Mouse (Mus musculus): ENCODE data around the gene Spsb4. TPM values are rescaled to one million over a fixed set of nuclear protein-coding genes. Genes with fewer than 3 reads are reported as not detected.

Gene Spsb4
- 13.7 and 16.6 TPM in 2 replicates for polyA plus RNA-seq (2014; fragmentation: Nextera tagmentation; extraction: Ambion mirVana)

GRCm38 (mm10) chr9:97018677-97019147 is at the start of gene Spsb4:
Spsb4 (minus strand) TSS chr9:97018843.
- ATAC-seq (ENCODE audit: insufficient read depth): peak; percentile 96
- H3K9me3 ChIP-seq (ENCODE audit: low read depth, low read length): no peaks in the 10 kb centered on the region
- peaks cover 4% of the 10 kb centered on the region; the same call in 1 of the 2 replicates for H3K27me3 ChIP-seq (ENCODE audit: insufficient read depth, low read length)
- peak within 1 kb of the TSS; percentile 75 for H3K9ac ChIP-seq
- no peaks in the 10 kb centered on the region for H3K36me3 ChIP-seq (ENCODE audit: insufficient read depth)
- H3K27ac ChIP-seq (ENCODE audit: low read depth): peak within 1 kb of the TSS; percentile 91
- under 1% methylated on average over 42 of the region's 47 CpGs for WGBS
- TF ChIP-seq CTCF (IDR thresholded peaks at IDR 0.05; ENCODE audit: low read depth): peak; percentile 55
- peak within 1 kb of the TSS; percentile 60 for H3K4me3 ChIP-seq (ENCODE audit: low read depth, low read length)
- H3K4me2 ChIP-seq: peak within 1 kb of the TSS; percentile 92
- peaks cover 11% of the 10 kb centered on the region for H3K4me1 ChIP-seq (ENCODE audit: insufficient read depth)
- DNase-seq: peak; percentile 94

DNA sequence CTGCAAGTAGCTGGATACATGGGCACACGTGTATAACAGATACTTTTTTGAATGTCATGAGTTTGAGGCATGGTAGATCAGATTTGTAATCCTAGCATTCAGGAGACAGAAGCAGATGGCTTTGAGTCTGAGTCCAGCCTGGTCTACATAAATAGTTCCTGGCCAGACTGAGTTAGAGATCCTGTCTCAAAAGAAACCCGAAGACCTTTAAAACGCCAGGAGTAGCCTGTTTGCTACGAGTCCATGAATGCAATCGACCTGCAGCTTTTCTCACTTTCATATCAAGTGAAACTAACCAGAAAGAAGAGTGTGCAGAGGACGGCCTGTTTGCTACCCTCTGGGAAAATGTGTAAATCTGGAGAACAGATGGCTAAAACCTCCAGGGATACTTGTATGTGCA is 49.1 kb upstream of the Spsb4 start:
- DNase-seq (no peak), ATAC-seq (ENCODE audit: insufficient read depth) (no peak)
- H3K36me3 ChIP-seq (ENCODE audit: insufficient read depth): peaks cover 10% of the 10 kb centered on the region; the same call in 1 of the 2 replicates
- no peak overlapping the region for H3K9ac ChIP-seq
- no peaks in the 10 kb centered on the region for H3K27me3 ChIP-seq (ENCODE audit: insufficient read depth, low read length)
- TF ChIP-seq CTCF (IDR thresholded peaks at IDR 0.05; ENCODE audit: low read depth): no peak
- H3K27ac ChIP-seq (ENCODE audit: low read depth): no peak overlapping the region
- H3K4me1 ChIP-seq (ENCODE audit: insufficient read depth): no peaks in the 10 kb centered on the region
- no peak overlapping the region for H3K4me2 ChIP-seq
- no peak overlapping the region for H3K4me3 ChIP-seq (ENCODE audit: low read depth, low read length)
- H3K9me3 ChIP-seq (ENCODE audit: low read depth, low read length): no peaks in the 10 kb centered on the region
- 87% methylated on average over 6 of the region's 6 CpGs for WGBS

- no peak overlapping the region for H3K27ac ChIP-seq (ENCODE audit: low read depth)
- H3K4me1 ChIP-seq (ENCODE audit: insufficient read depth): no peaks in the 10 kb centered on the region
- H3K9me3 ChIP-seq (ENCODE audit: low read depth, low read length): no peaks in the 10 kb centered on the region
- H3K36me3 ChIP-seq (ENCODE audit: insufficient read depth): peaks cover 6% of the 10 kb centered on the region; the same call in 1 of the 2 replicates
- no peak for TF ChIP-seq CTCF (IDR thresholded peaks at IDR 0.05; ENCODE audit: low read depth)
- 80% methylated on average over 4 of the region's 4 CpGs for WGBS
- H3K27me3 ChIP-seq (ENCODE audit: insufficient read depth, low read length): no peaks in the 10 kb centered on the region
- peak; percentile 11 for DNase-seq
- H3K4me2 ChIP-seq: no peak overlapping the region
- no peak overlapping the region for H3K4me3 ChIP-seq (ENCODE audit: low read depth, low read length)
- H3K9ac ChIP-seq: no peak overlapping the region
- ATAC-seq (ENCODE audit: insufficient read depth): no peak
Measured at GRCm38 (mm10) chr9:97065885-97066284, 47.2 kb upstream of the Spsb4 start.

DNA sequence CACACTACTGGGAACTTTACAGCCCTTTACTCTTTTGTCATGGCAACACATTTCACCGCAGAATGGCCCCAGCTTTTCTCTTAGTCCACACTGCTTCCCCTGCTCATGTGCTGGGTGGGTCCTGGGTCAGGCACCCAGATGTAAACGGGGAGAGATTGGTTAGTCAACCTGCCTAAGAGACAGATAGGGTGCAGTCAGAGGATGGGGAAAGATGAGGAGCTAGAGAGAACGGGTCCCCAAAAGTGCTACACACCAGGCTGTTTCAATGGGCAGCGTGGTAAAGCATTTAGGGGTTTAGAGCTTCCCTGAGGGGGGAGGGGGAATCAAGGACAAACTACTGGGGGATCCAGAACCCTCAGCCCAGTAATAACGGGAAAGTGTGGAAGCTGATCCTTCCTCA is 46.6 kb upstream of the Spsb4 start:
- ATAC-seq (ENCODE audit: insufficient read depth): no peak
- Histone ChIP-seq H3K27ac (ENCODE audit: low read depth) (no peak overlapping the region), H3K9me3 (ENCODE audit: low read depth, low read length) (no peaks in the 10 kb centered on the region), H3K36me3 (ENCODE audit: insufficient read depth) (peaks cover 6% of the 10 kb centered on the region; the same call in 1 of the 2 replicates), H3K4me3 (ENCODE audit: low read depth, low read length) (no peak overlapping the region), H3K4me1 (ENCODE audit: insufficient read depth) (no peaks in the 10 kb centered on the region), H3K9ac (no peak overlapping the region), H3K27me3 (ENCODE audit: insufficient read depth, low read length) (no peaks in the 10 kb centered on the region), H3K4me2 (no peak overlapping the region)
- 62% methylated on average over 5 of the region's 5 CpGs for whole genome bisulfite sequencing
- DNase-seq: no peak
- no peak for TF ChIP-seq CTCF (IDR thresholded peaks at IDR 0.05; ENCODE audit: low read depth)

- WGBS: 87% methylated on average over 1 of the region's 1 CpGs
- DNase-seq (no peak), ATAC-seq (ENCODE audit: insufficient read depth) (no peak)
- H3K4me3 ChIP-seq (ENCODE audit: low read depth, low read length): no peak overlapping the region
- H3K27ac ChIP-seq (ENCODE audit: low read depth): no peak overlapping the region
- no peak for TF ChIP-seq CTCF (IDR thresholded peaks at IDR 0.05; ENCODE audit: low read depth)
- no peaks in the 10 kb centered on the region for H3K4me1 ChIP-seq (ENCODE audit: insufficient read depth)
- peaks cover 6% of the 10 kb centered on the region; the same call in 1 of the 2 replicates for H3K36me3 ChIP-seq (ENCODE audit: insufficient read depth)
- no peaks in the 10 kb centered on the region for H3K27me3 ChIP-seq (ENCODE audit: insufficient read depth, low read length)
- H3K9ac ChIP-seq: no peak overlapping the region
- H3K9me3 ChIP-seq (ENCODE audit: low read depth, low read length): no peaks in the 10 kb centered on the region
- no peak overlapping the region for H3K4me2 ChIP-seq
Measured at GRCm38 (mm10) chr9:97064161-97064560, 45.5 kb upstream of the Spsb4 start.

DNA sequence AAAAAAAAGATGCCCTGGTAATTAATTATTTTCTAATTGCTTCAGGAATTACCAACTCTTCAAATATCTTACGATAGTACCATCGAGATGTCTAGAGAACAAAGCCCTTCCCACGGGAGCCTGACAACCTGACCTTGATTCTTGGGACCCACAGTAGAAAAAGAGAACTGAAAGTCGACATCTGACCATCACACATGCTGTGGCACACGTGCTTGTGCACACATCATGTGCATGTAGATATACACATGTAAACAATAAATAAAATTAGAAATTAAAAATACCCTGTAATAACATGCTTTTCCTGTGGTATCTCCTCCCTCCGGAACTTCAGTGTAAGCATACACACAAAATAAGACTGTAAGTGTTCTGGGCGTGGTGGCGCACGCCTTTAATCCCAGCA is 43.1 kb upstream of the Spsb4 start:
- no peaks in the 10 kb centered on the region for H3K27me3 ChIP-seq (ENCODE audit: insufficient read depth, low read length)
- H3K4me3 ChIP-seq (ENCODE audit: low read depth, low read length): no peak overlapping the region
- no peaks in the 10 kb centered on the region for H3K9me3 ChIP-seq (ENCODE audit: low read depth, low read length)
- ATAC-seq (ENCODE audit: insufficient read depth) (no peak), DNase-seq (no peak)
- no peaks in the 10 kb centered on the region for H3K4me1 ChIP-seq (ENCODE audit: insufficient read depth)
- 93% methylated on average over 9 of the region's 9 CpGs for WGBS
- H3K27ac ChIP-seq (ENCODE audit: low read depth): no peak overlapping the region
- no peak overlapping the region for H3K9ac ChIP-seq
- H3K36me3 ChIP-seq (ENCODE audit: insufficient read depth): no peaks in the 10 kb centered on the region
- H3K4me2 ChIP-seq: no peak overlapping the region
- no peak for TF ChIP-seq CTCF (IDR thresholded peaks at IDR 0.05; ENCODE audit: low read depth)

DNA sequence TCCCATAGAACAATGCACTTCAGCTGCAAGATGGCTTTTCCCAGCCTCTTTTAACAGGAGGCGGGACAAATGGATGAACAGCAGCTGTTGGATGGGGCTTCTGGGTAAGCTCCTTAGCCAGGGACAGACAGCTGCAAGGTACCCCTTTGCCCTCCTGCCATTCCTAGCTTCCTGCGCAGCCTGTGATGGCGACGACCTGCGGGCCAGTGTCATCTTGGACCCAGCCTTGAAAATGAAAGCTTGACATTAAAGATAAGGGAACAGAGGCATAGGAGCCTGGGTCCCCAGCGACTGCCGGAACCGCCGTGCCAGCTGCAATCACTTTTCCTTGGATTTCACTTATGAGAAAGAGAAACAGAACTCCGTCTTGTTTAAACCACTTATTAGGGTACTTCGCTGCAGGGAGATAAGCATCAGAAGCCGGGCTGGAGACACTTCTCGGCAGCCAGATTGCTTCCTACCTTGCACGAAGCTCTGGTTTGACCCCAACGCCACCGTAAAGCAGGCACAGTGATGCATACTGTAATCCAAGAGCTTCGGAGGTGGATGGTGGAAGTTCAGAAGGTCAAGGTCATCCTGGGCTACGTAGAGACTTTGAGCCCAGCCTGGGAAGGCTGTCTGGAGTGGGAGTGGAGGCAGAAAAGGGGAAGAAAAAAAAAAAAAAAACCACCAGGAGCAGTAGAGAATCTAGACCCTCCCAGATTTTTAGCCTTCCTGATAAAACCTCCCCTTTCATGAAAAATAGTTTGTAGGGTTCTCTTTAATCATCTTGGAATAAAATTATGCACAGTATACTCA is 38.1 kb upstream of the Spsb4 start:
- H3K36me3 ChIP-seq (ENCODE audit: insufficient read depth): no peaks in the 10 kb centered on the region
- no peaks in the 10 kb centered on the region for H3K4me1 ChIP-seq (ENCODE audit: insufficient read depth)
- peak overlapping the region; percentile 26; the same call in 1 of the 2 replicates for H3K4me3 ChIP-seq (ENCODE audit: low read depth, low read length)
- TF ChIP-seq CTCF (IDR thresholded peaks at IDR 0.05; ENCODE audit: low read depth): no peak
- peak; percentile 31 for DNase-seq
- H3K9me3 ChIP-seq (ENCODE audit: low read depth, low read length): no peaks in the 10 kb centered on the region
- peak overlapping the region; percentile 55 for H3K4me2 ChIP-seq
- no peaks in the 10 kb centered on the region for H3K27me3 ChIP-seq (ENCODE audit: insufficient read depth, low read length)
- WGBS: 15% methylated on average over 18 of the region's 18 CpGs
- ATAC-seq (ENCODE audit: insufficient read depth): no peak
- H3K9ac ChIP-seq: peak overlapping the region; percentile 9; the same call in 1 of the 2 replicates
- H3K27ac ChIP-seq (ENCODE audit: low read depth): no peak overlapping the region

All from lung, embryonic 14.5 days (tissue).